Mouse (Mus musculus): ENCODE measurements around the gene Mtx1.

DNA sequence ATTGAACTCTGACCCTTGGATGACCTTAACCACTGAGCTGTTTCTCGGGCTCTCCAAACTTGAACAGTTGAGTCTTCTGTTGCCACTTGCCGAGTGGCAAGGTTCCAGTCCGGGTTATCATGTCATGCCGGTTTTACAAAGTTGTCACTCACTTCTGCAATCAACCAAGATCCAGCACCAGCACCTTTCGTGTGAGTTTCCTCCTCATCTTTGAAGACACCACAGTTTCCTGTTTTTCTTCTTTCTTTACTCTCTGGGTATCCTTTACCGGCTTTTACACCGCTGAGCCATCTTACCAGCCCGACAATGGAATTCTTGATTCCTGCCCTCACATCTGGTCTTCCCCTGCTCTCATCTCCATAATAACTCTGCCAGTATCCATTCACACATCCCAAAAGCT, 36.5 kb downstream of the Mtx1 start:
- TF ChIP-seq CTCF (conservative IDR thresholded peaks at IDR 0.05; ENCODE audit: insufficient read depth, insufficient read length, low read depth, low read length): no peak
- TF ChIP-seq POLR2A (IDR thresholded peaks at IDR 0.05; ENCODE audit: low read depth, low read length): no peak
